Mouse (Mus musculus) heart, embryonic 16.5 days (tissue): Measurements from ENCODE around the gene Ccdc60. TPM values are rescaled to one million over a fixed set of nuclear protein-coding genes. Genes with fewer than 3 reads are reported as not detected.

ENCODE experiments used
- ATAC-seq: fragments of 200-750 bp; cut with Nextera tagmentation; replicated peaks from 2 replicates; pipeline ENCODE4 v1.8.0; 2017; ENCODE audit warnings: moderate number of reproducible peaks; ENCODE audit not compliant: insufficient read depth, low FRiP score; ENCODE audit errors: extremely low read depth
- H3K27ac ChIP-seq: fragments of 300-500 bp; sonication (generic); 2 replicates; pipeline ENCODE4 v1.5.1; 2014; ENCODE audit warnings: mild to moderate bottlenecking, low read length, control low read depth, moderate library complexity
- H3K27me3 ChIP-seq: fragments of 300-500 bp; sonication (generic); 2 replicates; pipeline ENCODE4 v1.6.1; 2014; ENCODE audit warnings: low read length, mixed read lengths; ENCODE audit not compliant: control insufficient read depth, insufficient read depth
- H3K36me3 ChIP-seq: fragments of 300-500 bp; sonication (generic); 2 replicates; pipeline ENCODE4 v1.6.1; 2014; ENCODE audit not compliant: control insufficient read depth, insufficient read depth
- H3K4me1 ChIP-seq: fragments of 300-500 bp; sonication (generic); 2 replicates; pipeline ENCODE4 v1.6.1; 2014; ENCODE audit warnings: low read length, mixed read lengths; ENCODE audit not compliant: control insufficient read depth, insufficient read depth
- H3K4me2 ChIP-seq: fragments of 300-500 bp; sonication (generic); 2 replicates; pipeline ENCODE4 v1.6.1; 2014; ENCODE audit warnings: low read depth, mild to moderate bottlenecking, control low read depth, low read length
- H3K4me3 ChIP-seq: fragments of 300-500 bp; sonication (generic); 2 replicates; pipeline ENCODE4 v1.5.1; 2014; ENCODE audit warnings: mild to moderate bottlenecking, control low read depth, low read length
- H3K9ac ChIP-seq: fragments of 300-500 bp; sonication (generic); 2 replicates; pipeline ENCODE4 v1.6.1; 2014; ENCODE audit warnings: low read length, control low read depth
- H3K9me3 ChIP-seq: fragments of 300-500 bp; sonication (generic); replicated peaks from 2 replicates; pipeline ENCODE4 v1.6.1; 2016; ENCODE audit warnings: low read length; ENCODE audit not compliant: control insufficient read depth
- WGBS: fragments of 180-500 bp; shearing (Covaris S2); extraction: QIAGEN DNeasy Blood & Tissue Kit; methylation state at CpG from one replicate; pipeline ENCODE4 v1.1.7; 2014; 5-methylcytosine and 5-hydroxymethylcytosine counted together
- polyA plus RNA-seq: library from polyadenylated mRNA; unstranded; fragments of >200 nt; fragmentation: Nextera tagmentation; extraction: Ambion mirVana; gene quantifications from 2 replicates; pipeline ENCODE4 v1.2.1, GENCODE M21; 2015

Ccdc60 gene
- polyA plus RNA-seq, 1 experiment from 2014 or later, result 0.35 TPM

- no peak overlapping the region for H3K9ac ChIP-seq
- WGBS, result 88% methylated on average over 17 of the region's 17 CpGs
Observed at GRCm38 (mm10) chr5:116278436-116278918, 10.3 kb downstream of the Ccdc60 start.

GRCm38 (mm10) chr5:116277951-116278350, 10.8 kb downstream of the Ccdc60 start:
- H3K36me3 ChIP-seq, result no peaks in the 10 kb centered on the region
- no peaks in the 10 kb centered on the region for H3K27me3 ChIP-seq
- no peak overlapping the region for H3K9ac ChIP-seq
- H3K4me1 ChIP-seq, result no peaks in the 10 kb centered on the region
- no peak overlapping the region for H3K4me2 ChIP-seq
- H3K27ac ChIP-seq, result no peak overlapping the region
- ATAC-seq, result no peak
- no peak overlapping the region for H3K4me3 ChIP-seq
- peaks cover 4% of the 10 kb centered on the region; the same call in 1 of the 2 replicates for H3K9me3 ChIP-seq
- 90% methylated on average over 4 of the region's 4 CpGs for WGBS

More at GRCm38 (mm10) chr5:116278436-116278918, 10.3 kb downstream of the Ccdc60 start:
- no peak for ATAC-seq
- Histone ChIP-seq H3K4me2 (no peak overlapping the region), H3K4me1 (no peaks in the 10 kb centered on the region), H3K9me3 (peaks cover 4% of the 10 kb centered on the region; the same call in 1 of the 2 replicates), H3K27me3 (no peaks in the 10 kb centered on the region), H3K36me3 (no peaks in the 10 kb centered on the region), H3K4me3 (no peak overlapping the region), H3K27ac (no peak overlapping the region)

GRCm38 (mm10) chr5:116274818-116275217, 14.0 kb downstream of the Ccdc60 start:
- Histone ChIP-seq H3K27ac (no peak overlapping the region), H3K4me3 (no peak overlapping the region), H3K27me3 (no peaks in the 10 kb centered on the region), H3K4me1 (peaks cover 9% of the 10 kb centered on the region; the same call in 1 of the 2 replicates), H3K9ac (no peak overlapping the region), H3K4me2 (no peak overlapping the region), H3K36me3 (no peaks in the 10 kb centered on the region), H3K9me3 (peaks cover 4% of the 10 kb centered on the region; the same call in 1 of the 2 replicates)
- 48% methylated on average over 2 of the region's 2 CpGs for WGBS
- no peak for ATAC-seq

GRCm38 (mm10) chr5:116274365-116274764, 14.4 kb downstream of the Ccdc60 start:
- H3K36me3 ChIP-seq, result no peaks in the 10 kb centered on the region
- H3K4me1 ChIP-seq, result peaks cover 9% of the 10 kb centered on the region; the same call in 1 of the 2 replicates
- H3K9me3 ChIP-seq, result peaks cover 4% of the 10 kb centered on the region; the same call in 1 of the 2 replicates
- no peak overlapping the region for H3K27ac ChIP-seq
- H3K9ac ChIP-seq, result no peak overlapping the region
- ATAC-seq, result no peak
- WGBS, result 60% methylated on average over 5 of the region's 5 CpGs
- no peak overlapping the region for H3K4me2 ChIP-seq
- H3K27me3 ChIP-seq, result no peaks in the 10 kb centered on the region
- no peak overlapping the region for H3K4me3 ChIP-seq

GRCm38 (mm10) chr5:116271511-116272227, 17.1 kb downstream of the Ccdc60 start:
- Histone ChIP-seq H3K27me3 (peaks cover 2% of the 10 kb centered on the region; the same call in 1 of the 2 replicates), H3K4me2 (peak overlapping the region; percentile 62), H3K4me3 (peak overlapping the region; percentile 45), H3K9ac (no peak overlapping the region), H3K27ac (peak overlapping the region; percentile 32; the same call in 1 of the 2 replicates), H3K9me3 (no peaks in the 10 kb centered on the region), H3K4me1 (peaks cover 9% of the 10 kb centered on the region; the same call in 1 of the 2 replicates), H3K36me3 (no peaks in the 10 kb centered on the region)
- WGBS, result 19% methylated on average over 17 of the region's 17 CpGs
- ATAC-seq, result peak; percentile 86

GRCm38 (mm10) chr5:116269212-116270145, 19.3 kb downstream of the Ccdc60 start:
- H3K4me2 ChIP-seq, result no peak overlapping the region
- 82% methylated on average over 17 of the region's 17 CpGs for WGBS
- no peaks in the 10 kb centered on the region for H3K36me3 ChIP-seq
- H3K9me3 ChIP-seq, result no peaks in the 10 kb centered on the region
- no peak overlapping the region for H3K27ac ChIP-seq
- ATAC-seq, result no peak
- peaks cover 9% of the 10 kb centered on the region; the same call in 1 of the 2 replicates for H3K4me1 ChIP-seq
- H3K9ac ChIP-seq, result no peak overlapping the region
- H3K27me3 ChIP-seq, result peaks cover 2% of the 10 kb centered on the region; the same call in 1 of the 2 replicates
- no peak overlapping the region for H3K4me3 ChIP-seq

GRCm38 (mm10) chr5:116262689-116263088, 26.1 kb downstream of the Ccdc60 start:
- H3K9me3 ChIP-seq, result peaks cover 3% of the 10 kb centered on the region; the same call in 1 of the 2 replicates
- no peak overlapping the region for H3K9ac ChIP-seq
- ATAC-seq, result no peak
- no peak overlapping the region for H3K27ac ChIP-seq
- H3K4me2 ChIP-seq, result no peak overlapping the region
- H3K27me3 ChIP-seq, result peaks cover under 1% of the 10 kb centered on the region; the same call in 1 of the 2 replicates
- H3K4me3 ChIP-seq, result no peak overlapping the region
- H3K36me3 ChIP-seq, result no peaks in the 10 kb centered on the region
- H3K4me1 ChIP-seq, result no peaks in the 10 kb centered on the region
- WGBS, result 93% methylated on average over 2 of the region's 2 CpGs

- no peak for ATAC-seq
- WGBS, result 86% methylated on average over 5 of the region's 5 CpGs
- no peaks in the 10 kb centered on the region for H3K27me3 ChIP-seq
Observed at GRCm38 (mm10) chr5:116261944-116262343, 26.8 kb downstream of the Ccdc60 start.

More at GRCm38 (mm10) chr5:116261944-116262343, 26.8 kb downstream of the Ccdc60 start:
- Histone ChIP-seq H3K9me3 (peaks cover 3% of the 10 kb centered on the region; the same call in 1 of the 2 replicates), H3K4me2 (no peak overlapping the region), H3K27ac (no peak overlapping the region), H3K36me3 (no peaks in the 10 kb centered on the region), H3K4me1 (no peaks in the 10 kb centered on the region), H3K4me3 (no peak overlapping the region), H3K9ac (no peak overlapping the region)
